Mouse (Mus musculus) ES-CJ7 (cell line): ENCODE measurements at regions not wholly inside any gene's neighbourhood (a gene's known extent, or its start where the extent isn't known, plus 50 kb on each side); places are given as distances from the start of the nearest gene placed in this dataset.
"Not testable (repeated sequence)": the region's sequence is repeated elsewhere in the genome, so short reads cannot be mapped to it uniquely, and the experiment has no call there.

Experiments used
- DNase-seq: peaks from one replicate; pipeline ENCODE4 v3.0.0; 2011; ENCODE audit warnings: low read depth, low spot score

DNA sequence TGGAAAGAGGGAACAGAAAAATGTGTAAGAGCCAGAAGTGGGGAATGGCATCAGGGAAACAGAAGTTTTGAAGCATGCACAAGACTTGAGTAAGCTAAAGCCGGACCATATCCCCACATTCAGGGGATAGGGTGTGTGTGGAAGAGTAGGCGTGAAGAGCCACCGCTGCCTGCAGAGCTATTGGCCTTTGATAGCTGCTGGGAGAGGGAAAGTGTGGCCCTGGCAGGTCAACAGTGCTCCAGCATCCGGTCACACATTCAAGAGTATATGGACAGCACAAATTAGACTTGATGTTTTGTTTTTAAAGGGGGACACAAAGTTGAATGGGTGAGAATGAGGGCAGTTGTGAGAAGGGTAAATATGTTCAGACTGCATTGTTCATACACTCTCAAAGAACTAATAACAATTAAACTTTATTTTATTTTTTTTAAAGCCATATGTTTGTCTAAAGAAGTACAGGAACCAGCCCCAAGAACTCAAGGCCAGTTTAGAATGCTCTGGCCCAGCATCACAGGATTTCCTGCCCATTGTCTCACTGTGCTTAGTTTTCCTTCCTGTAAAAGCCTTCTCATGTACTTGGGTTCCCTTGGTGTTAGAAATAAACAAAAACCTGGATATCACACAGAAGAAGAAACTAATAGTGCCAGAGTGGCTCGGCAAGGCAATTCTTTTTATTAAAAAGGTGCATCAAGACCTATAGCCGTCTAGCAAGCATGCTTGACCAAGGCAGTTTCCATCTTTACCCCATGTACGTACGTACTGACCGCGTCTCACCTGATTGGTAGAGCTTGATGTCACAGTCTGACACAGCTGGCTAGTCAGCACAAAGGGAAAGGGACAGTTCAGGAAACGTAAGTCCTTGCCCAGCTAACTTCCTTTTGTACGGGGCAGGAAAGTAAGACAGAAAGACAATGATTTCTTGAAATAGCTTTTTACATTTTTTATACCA is 144.6 kb upstream of the Rbbp6 start:
- no peak for DNase-seq

DNA sequence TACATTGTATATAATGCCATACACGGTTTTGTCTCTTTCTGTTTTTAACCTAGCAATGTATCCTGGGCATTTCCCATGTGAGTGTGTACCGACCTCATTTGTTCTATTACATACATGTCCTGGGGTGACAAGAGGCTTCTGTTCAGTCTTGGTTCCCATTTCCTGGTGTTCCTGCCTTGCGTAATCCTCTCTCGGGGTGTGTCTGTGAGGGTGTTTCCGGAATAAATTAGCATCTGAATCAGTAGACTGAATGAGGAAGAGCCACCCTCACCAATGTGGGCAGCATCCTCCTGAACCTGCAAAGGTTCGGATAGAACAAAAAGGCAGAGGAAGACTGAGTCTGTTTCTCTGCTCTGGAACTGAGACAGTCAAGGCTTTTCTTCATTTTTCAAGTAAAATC is 142.1 kb upstream of the Rbbp6 start:
- DNase-seq: peak; percentile 89

DNA sequence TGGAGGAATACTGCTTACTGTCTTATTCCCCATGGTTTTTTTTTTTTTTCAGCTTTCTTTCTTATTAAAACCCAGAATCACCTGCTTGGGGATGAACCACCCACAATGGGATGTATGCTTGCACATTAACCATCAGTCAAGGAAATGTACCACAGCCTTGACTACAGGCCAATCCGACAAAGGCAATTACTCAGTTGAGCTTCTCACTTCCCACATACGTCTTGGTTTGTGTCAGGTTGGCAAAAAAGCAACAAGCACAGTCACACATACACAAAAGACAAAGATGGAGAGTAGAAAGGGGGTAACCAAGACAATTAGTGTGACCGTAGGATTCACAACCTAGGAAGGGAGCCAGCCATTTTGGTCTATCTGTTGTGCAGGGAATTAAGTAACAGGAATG is 126.4 kb upstream of the Rbbp6 start:
- DNase-seq: no peak

DNA sequence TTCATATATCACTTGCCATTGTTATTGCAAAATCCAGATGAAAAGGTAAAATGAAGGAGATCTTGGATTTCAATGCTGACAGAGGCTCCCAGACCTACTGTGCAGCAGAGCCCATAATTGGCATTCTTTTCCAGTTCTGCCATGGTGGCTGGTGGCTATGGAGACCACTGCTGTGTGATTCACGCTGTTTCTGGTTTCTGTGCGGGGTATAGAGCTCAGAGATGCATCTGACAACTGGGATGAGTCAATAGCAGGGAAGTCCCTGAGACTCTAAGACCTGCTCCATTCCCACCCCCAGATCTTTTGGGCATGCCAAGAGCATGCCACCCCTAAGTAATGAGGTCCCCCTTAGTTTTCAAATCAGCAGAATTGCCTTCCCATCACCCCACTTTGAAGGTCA is 120.7 kb upstream of the Rbbp6 start:
- DNase-seq: no peak

GRCm38 (mm10) chr7:122847376-122847775 is 118.1 kb upstream of the Rbbp6 start:
- DNase-seq: no peak

GRCm38 (mm10) chr7:122873386-122873785 is 92.1 kb upstream of the Rbbp6 start:
- no peak for DNase-seq

- no peak for DNase-seq
Measured at GRCm38 (mm10) chr7:122876286-122876685, 89.2 kb upstream of the Rbbp6 start.

- not testable (repeated sequence) for DNase-seq
Measured at GRCm38 (mm10) chr7:122881890-122882500, 83.5 kb upstream of the Rbbp6 start.

- DNase-seq: no peak
Measured at GRCm38 (mm10) chr7:122886737-122887136, 78.7 kb upstream of the Rbbp6 start.

DNA sequence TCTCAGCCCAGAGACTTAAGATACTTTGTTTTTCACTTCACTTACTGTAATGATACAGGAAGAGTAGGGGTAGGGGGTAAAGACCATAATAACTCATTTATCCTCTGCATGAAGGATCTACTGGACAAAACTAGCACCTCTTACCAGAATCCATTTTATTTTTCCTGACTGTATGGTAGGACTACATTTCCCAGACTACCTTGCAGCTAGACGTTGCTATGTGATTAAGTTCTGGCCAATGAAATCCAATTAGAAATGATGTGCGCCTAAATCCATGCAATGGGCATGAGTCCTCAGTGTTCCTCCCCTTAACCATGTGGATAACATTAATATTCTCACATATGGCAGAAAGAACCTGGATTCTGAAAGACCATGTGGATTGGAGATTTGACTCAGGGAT is 68.3 kb upstream of the Rbbp6 start:
- peak; percentile 15 for DNase-seq

GRCm38 (mm10) chr7:122906056-122906455 is 59.4 kb upstream of the Rbbp6 start:
- DNase-seq: no peak

DNA sequence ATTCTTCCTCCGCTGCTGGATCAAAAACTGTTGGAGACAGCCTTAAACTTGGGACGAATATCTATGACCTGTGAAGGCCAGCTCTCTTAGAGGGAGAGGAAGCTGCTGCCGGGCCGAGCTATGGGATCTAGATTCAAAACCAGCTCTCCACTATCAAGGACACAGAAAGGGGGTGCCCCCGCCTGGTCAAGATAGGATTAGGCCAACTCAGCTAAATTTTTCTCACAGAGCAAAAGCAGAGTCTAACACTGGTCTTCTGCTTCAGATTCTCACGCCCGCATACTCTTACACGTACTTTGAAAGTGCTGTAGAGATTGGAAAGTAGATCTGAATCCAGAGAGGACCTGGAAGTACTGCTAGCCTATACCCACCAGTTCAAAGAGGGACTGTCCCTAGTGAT is 56.2 kb upstream of the Rbbp6 start:
- no peak for DNase-seq
